Mouse (Mus musculus) skeletal muscle tissue, adult 2 months (tissue): ENCODE measurements at regions not wholly inside any gene's neighbourhood (a gene's known extent, or its start where the extent isn't known, plus 50 kb on each side); places are given as distances from the start of the nearest gene placed in this dataset.

Source experiments
- DNase-seq: peaks from one replicate; pipeline ENCODE4 v3.0.0-alpha.2; 2012; ENCODE audit warnings: low read depth, low spot score

- DNase-seq = no peak
Measured at GRCm38 (mm10) chr5:43089475-43089874, 143.5 kb upstream of the Cpeb2 start.

- no peak for DNase-seq
Measured at GRCm38 (mm10) chr5:43089941-43090340, 143.0 kb upstream of the Cpeb2 start.

GRCm38 (mm10) chr5:43093647-43094326, 139.2 kb upstream of the Cpeb2 start:
- DNase-seq = no peak

- DNase-seq = peak; percentile 14
Measured at GRCm38 (mm10) chr5:43094329-43094898, 138.6 kb upstream of the Cpeb2 start.

- DNase-seq = no peak
Measured at GRCm38 (mm10) chr5:43102000-43102459, 130.9 kb upstream of the Cpeb2 start.

GRCm38 (mm10) chr5:43102590-43102989, 130.4 kb upstream of the Cpeb2 start:
- DNase-seq = no peak

- DNase-seq = no peak
Measured at GRCm38 (mm10) chr5:43103728-43104127, 129.2 kb upstream of the Cpeb2 start.

GRCm38 (mm10) chr5:43105528-43105927, 127.4 kb upstream of the Cpeb2 start:
- no peak for DNase-seq

- DNase-seq = no peak
Measured at GRCm38 (mm10) chr5:43107436-43108259, 125.3 kb upstream of the Cpeb2 start.

GRCm38 (mm10) chr5:43108260-43108589, 124.7 kb upstream of the Cpeb2 start:
- no peak for DNase-seq

- DNase-seq = no peak
Measured at GRCm38 (mm10) chr5:43110122-43110521, 122.8 kb upstream of the Cpeb2 start.

- no peak for DNase-seq
Measured at GRCm38 (mm10) chr5:43111740-43112139, 121.2 kb upstream of the Cpeb2 start.

GRCm38 (mm10) chr5:43113405-43114119, 119.4 kb upstream of the Cpeb2 start:
- no peak for DNase-seq

GRCm38 (mm10) chr5:43115507-43115906, 117.5 kb upstream of the Cpeb2 start:
- DNase-seq = no peak

GRCm38 (mm10) chr5:43116821-43117220, 116.1 kb upstream of the Cpeb2 start:
- DNase-seq = no peak

- no peak for DNase-seq
Measured at GRCm38 (mm10) chr5:43121065-43121464, 111.9 kb upstream of the Cpeb2 start.

- DNase-seq = no peak
Measured at GRCm38 (mm10) chr5:43124301-43124700, 108.7 kb upstream of the Cpeb2 start.

- no peak for DNase-seq
Measured at GRCm38 (mm10) chr5:43125774-43126536, 107.0 kb upstream of the Cpeb2 start.

- DNase-seq = no peak
Measured at GRCm38 (mm10) chr5:43130377-43130776, 102.6 kb upstream of the Cpeb2 start.

GRCm38 (mm10) chr5:43130901-43131557, 101.9 kb upstream of the Cpeb2 start:
- DNase-seq = no peak

GRCm38 (mm10) chr5:43133672-43134071, 99.3 kb upstream of the Cpeb2 start:
- no peak for DNase-seq
